Mouse (Mus musculus) neutrophil, adult 5-6 weeks (primary cell): Measurements from ENCODE around the gene Atp13a1. TPM values are rescaled to one million over a fixed set of nuclear protein-coding genes. Genes with fewer than 3 reads are reported as not detected.

Source experiments
- ATAC-seq: fragments of 151-379, 151-347 bp; 2 replicates; pipeline ENCODE4 v1.8.0; 2017; ENCODE audit warnings: mild to moderate bottlenecking, moderate TSS enrichment; ENCODE audit not compliant: insufficient number of reproducible peaks, poor library complexity, low FRiP score, severe bottlenecking; ENCODE audit errors: extremely low read depth
- total RNA-seq: library from RNA; stranded (forward); fragments of 200-1000 nt; gene quantifications from 2 replicates; pipeline ENCODE4 v1.2.3, GENCODE M21; 2017

The Atp13a1 gene
- total RNA-seq, 1 experiment from 2014 or later = 24.7 TPM

GRCm38 (mm10) chr8:69832298-69832853 lies 41.4 kb downstream of the Atp13a1 start, which contains the start of gene Pbx4:
TSS of gene Pbx4 (plus strand) at chr8:69832491.
- ATAC-seq = peak; percentile 90

- ATAC-seq = no peak
Observed at GRCm38 (mm10) chr8:69837057-69837682, 46.2 kb downstream of the Atp13a1 start.

GRCm38 (mm10) chr8:69847167-69848065 lies 56.5 kb downstream of the Atp13a1 start:
- no peak for ATAC-seq

GRCm38 (mm10) chr8:69848951-69849350 lies 58.0 kb downstream of the Atp13a1 start:
- ATAC-seq = no peak

- ATAC-seq = no peak
Observed at GRCm38 (mm10) chr8:69849899-69850298, 58.9 kb downstream of the Atp13a1 start.

GRCm38 (mm10) chr8:69850926-69851506 lies 60.1 kb downstream of the Atp13a1 start:
- no peak for ATAC-seq

GRCm38 (mm10) chr8:69853869-69854268 lies 62.9 kb downstream of the Atp13a1 start:
- ATAC-seq = no peak

Other genes starting within 250 kb of the Atp13a1 start
- 27.4 and 29.7 TPM in 2 replicates for gene Zfp868, start 165.6 kb upstream of the Atp13a1 start, total RNA-seq
- gene Zfp964, start 136.7 kb upstream of the Atp13a1 start, total RNA-seq = 0.98 and 1.6 TPM in 2 replicates
- 62.8 and 72.8 TPM in 2 replicates for gene Zfp869, start 80.4 kb upstream of the Atp13a1 start, total RNA-seq
- 8.8 and 11.2 TPM in 2 replicates for gene Zfp963, start 41.2 kb upstream of the Atp13a1 start, total RNA-seq
- not detected in 2 replicates for gene Gm20422, start 16.3 kb upstream of the Atp13a1 start, total RNA-seq
- 54.3 and 55.7 TPM in 2 replicates for gene Zfp866, start within 50 bp of the Atp13a1 start, total RNA-seq
- gene Gmip, start 17.5 kb downstream of the Atp13a1 start, total RNA-seq = 265 and 326 TPM in 2 replicates
- 3.7 and 4.7 TPM in 2 replicates for gene Lpar2, start 31.3 kb downstream of the Atp13a1 start, total RNA-seq
- gene Pbx4, start 41.3 kb downstream of the Atp13a1 start, total RNA-seq = 5.8 and 9.8 TPM in 2 replicates
- not detected in 2 replicates for gene Cilp2, start 96.5 kb downstream of the Atp13a1 start, total RNA-seq
- gene Tssk6, start 111.0 kb downstream of the Atp13a1 start, total RNA-seq = 0.93 and 1.7 TPM in 2 replicates
- 55.9 and 58.3 TPM in 2 replicates for gene Ndufa13, start 111.4 kb downstream of the Atp13a1 start, total RNA-seq
- 0.61 TPM in 1 of 2 replicates, not detected in the other for gene Yjefn3, start 111.5 kb downstream of the Atp13a1 start, total RNA-seq
- gene Gatad2a, start 205.2 kb downstream of the Atp13a1 start, total RNA-seq = 52.6 and 64.2 TPM in 2 replicates